Mouse (Mus musculus) neural tube, embryonic 15.5 days (tissue): ENCODE data around the gene Plxna2. TPM values are rescaled to one million over a fixed set of nuclear protein-coding genes. Genes with fewer than 3 reads are reported as not detected.

Experiments used
- ATAC-seq: fragments of 200-750 bp; cut with Nextera tagmentation; 2 replicates; pipeline ENCODE4 v1.8.0; 2017; ENCODE audit warnings: mild to moderate bottlenecking, moderate TSS enrichment, moderate library complexity; ENCODE audit not compliant: low FRiP score
- H3K27ac ChIP-seq: fragments of 300-500 bp; sonication (generic); replicated peaks from 2 replicates; pipeline ENCODE4 v1.5.1; 2015; ENCODE audit warnings: mild to moderate bottlenecking, inconsistent platforms
- H3K27me3 ChIP-seq: fragments of 300-500 bp; sonication (generic); replicated peaks from 2 replicates; pipeline ENCODE4 v1.6.1; 2015; ENCODE audit warnings: inconsistent platforms
- H3K36me3 ChIP-seq: fragments of 300-500 bp; sonication (generic); 2 replicates; pipeline ENCODE4 v1.6.1; 2015; ENCODE audit warnings: inconsistent platforms
- H3K4me1 ChIP-seq: fragments of 300-500 bp; sonication (generic); 2 replicates; pipeline ENCODE4 v1.6.1; 2015; ENCODE audit warnings: inconsistent platforms
- H3K4me2 ChIP-seq: fragments of 300-500 bp; sonication (generic); 2 replicates; pipeline ENCODE4 v1.6.1; 2015; ENCODE audit warnings: inconsistent platforms, mild to moderate bottlenecking, moderate library complexity
- H3K4me3 ChIP-seq: fragments of 300-500 bp; sonication (generic); replicated peaks from 2 replicates; pipeline ENCODE4 v1.5.1; 2015; ENCODE audit warnings: mild to moderate bottlenecking, inconsistent platforms
- H3K9ac ChIP-seq: fragments of 300-500 bp; sonication (generic); replicated peaks from 2 replicates; pipeline ENCODE4 v1.6.1; 2015; ENCODE audit warnings: mild to moderate bottlenecking, inconsistent platforms
- H3K9me3 ChIP-seq: fragments of 300-500 bp; sonication (generic); replicated peaks from 2 replicates; pipeline ENCODE4 v1.6.1; 2016; ENCODE audit warnings: inconsistent platforms
- WGBS: fragments of 180-500 bp; shearing (Covaris S2); methylation state at CpG from one replicate; pipeline ENCODE4 v1.1.7; 2015; ENCODE audit warnings: mixed read lengths; 5-methylcytosine and 5-hydroxymethylcytosine counted together
- polyA plus RNA-seq: library from polyadenylated mRNA; unstranded; fragments of >200 nt; fragmentation: Nextera tagmentation; extraction: Ambion mirVana; gene quantifications from 2 replicates; pipeline ENCODE4 v1.2.1, GENCODE M21; 2015

Gene Plxna2
- polyA plus RNA-seq, 1 experiment from 2014 or later = 42.4 TPM

DNA sequence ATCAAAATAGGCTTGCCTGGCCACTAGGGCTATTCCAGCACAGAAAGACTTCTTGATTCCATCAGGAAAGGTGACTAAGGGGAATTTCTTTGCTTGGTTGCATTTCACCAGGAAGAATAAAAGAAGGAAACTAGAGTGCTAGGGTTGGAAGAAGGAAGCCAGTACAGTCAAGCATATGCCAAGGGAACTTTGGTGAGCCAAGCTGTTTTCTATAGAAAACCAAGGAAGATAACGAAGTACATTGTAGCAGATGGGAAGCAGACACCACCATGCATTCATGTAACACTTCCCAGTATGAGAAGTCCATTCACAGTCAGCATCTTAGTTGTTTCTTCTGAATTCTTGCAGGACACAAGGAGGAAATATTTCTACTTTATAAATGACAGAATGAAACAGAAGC, 5.4 kb upstream of the Plxna2 start:
- Histone ChIP-seq H3K4me2 (no peak overlapping the region), H3K27me3 (no peaks in the 10 kb centered on the region), H3K27ac (no peak overlapping the region), H3K4me3 (no peak overlapping the region), H3K9ac (no peak overlapping the region), H3K36me3 (no peaks in the 10 kb centered on the region), H3K9me3 (no peaks in the 10 kb centered on the region), H3K4me1 (no peaks in the 10 kb centered on the region)
- no peak for ATAC-seq
- WGBS = 78% methylated on average over 1 of the region's 1 CpGs

DNA sequence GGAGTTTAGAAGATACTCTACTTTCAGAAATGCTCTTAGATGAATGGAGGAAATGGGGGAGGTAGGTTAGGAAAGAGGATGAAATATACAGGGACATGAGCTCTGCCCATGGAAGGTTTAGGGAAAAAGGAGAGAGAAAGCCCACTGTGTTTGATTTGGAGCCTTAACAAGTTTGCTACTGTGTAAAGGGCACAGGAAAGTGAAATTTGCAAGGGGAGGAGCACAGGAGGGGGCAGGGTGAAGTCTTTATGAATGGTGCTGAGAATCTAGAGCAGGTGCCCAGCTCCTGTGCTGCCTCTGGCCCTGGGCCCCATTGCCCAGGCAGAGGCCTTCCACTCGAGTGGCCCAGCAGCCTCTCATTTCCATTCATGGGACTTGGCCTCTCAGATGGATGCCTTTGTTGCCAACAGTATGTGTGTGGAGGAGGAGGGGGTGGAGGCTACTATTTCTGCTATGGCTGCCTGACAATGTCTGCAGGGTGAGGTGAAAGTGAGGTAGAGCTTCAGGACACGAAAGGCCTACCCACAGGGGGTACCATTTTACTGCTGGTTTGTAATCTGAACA, 4.7 kb upstream of the Plxna2 start:
- no peaks in the 10 kb centered on the region for H3K27me3 ChIP-seq
- no peak overlapping the region for H3K4me2 ChIP-seq
- H3K36me3 ChIP-seq = no peaks in the 10 kb centered on the region
- no peaks in the 10 kb centered on the region for H3K9me3 ChIP-seq
- no peak overlapping the region for H3K4me3 ChIP-seq
- ATAC-seq = no peak
- WGBS = 17% methylated on average over 2 of the region's 2 CpGs
- H3K27ac ChIP-seq = no peak overlapping the region
- H3K9ac ChIP-seq = no peak overlapping the region
- no peaks in the 10 kb centered on the region for H3K4me1 ChIP-seq

DNA sequence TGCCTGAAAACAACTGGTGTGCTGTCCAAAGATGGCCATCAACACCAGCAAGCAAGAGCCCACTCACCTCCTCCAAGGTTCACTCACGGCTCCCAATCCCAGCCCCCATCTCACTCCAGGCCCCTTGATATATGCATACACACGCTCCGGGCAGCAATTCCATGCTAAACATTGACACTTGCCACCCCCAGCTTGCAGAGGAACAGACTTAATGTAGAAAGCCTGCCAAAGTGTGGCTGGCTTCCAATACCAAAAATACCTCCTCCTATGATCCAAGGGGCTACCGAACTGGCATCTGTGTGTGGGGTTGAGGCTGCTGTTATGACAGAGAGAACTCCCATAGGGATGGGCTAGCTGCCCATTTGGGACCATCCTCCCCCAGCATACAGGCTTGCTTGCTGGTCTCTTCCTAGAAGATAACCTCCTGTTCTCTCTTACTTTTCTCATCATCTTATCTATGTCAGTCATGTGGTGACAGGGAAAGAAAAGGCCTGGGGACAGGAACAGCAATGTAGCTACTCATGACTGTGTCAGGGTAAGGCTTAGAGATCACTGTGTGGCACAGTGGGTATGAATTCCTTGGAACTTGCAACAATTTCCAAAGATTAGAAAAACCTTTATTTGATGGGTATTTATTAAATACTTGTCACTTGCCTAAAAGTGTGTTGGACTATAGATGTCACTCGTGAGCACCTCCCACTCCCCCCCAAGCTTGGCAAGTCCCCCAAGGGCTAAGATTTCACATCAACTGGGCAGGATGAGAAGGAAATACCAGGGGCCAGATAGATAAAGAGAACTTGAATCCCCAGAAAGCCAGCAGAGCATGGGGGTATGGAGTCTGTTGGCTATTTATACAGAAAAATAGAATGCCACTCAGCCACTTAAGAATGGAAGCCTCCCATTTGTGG, 3.8 kb upstream of the Plxna2 start:
- no peak for ATAC-seq
- Histone ChIP-seq H3K27me3 (no peaks in the 10 kb centered on the region), H3K27ac (no peak overlapping the region), H3K9me3 (no peaks in the 10 kb centered on the region), H3K4me1 (no peaks in the 10 kb centered on the region), H3K36me3 (no peaks in the 10 kb centered on the region), H3K4me3 (no peak overlapping the region), H3K4me2 (no peak overlapping the region), H3K9ac (no peak overlapping the region)
- WGBS = 75% methylated on average over 5 of the region's 5 CpGs

- Histone ChIP-seq H3K9me3 (no peaks in the 10 kb centered on the region), H3K9ac (no peak overlapping the region), H3K4me3 (no peak overlapping the region), H3K27ac (no peak overlapping the region), H3K4me2 (no peak overlapping the region), H3K36me3 (no peaks in the 10 kb centered on the region), H3K4me1 (0 out of 2 replicates have a peak, but pooled peaks cover under 1% of the 10 kb centered on the region), H3K27me3 (no peaks in the 10 kb centered on the region)
- ATAC-seq = no peak
- 43% methylated on average over 1 of the region's 1 CpGs for WGBS
Observed at GRCm38 (mm10) chr1:194616136-194616535, 1.9 kb upstream of the Plxna2 start.

DNA sequence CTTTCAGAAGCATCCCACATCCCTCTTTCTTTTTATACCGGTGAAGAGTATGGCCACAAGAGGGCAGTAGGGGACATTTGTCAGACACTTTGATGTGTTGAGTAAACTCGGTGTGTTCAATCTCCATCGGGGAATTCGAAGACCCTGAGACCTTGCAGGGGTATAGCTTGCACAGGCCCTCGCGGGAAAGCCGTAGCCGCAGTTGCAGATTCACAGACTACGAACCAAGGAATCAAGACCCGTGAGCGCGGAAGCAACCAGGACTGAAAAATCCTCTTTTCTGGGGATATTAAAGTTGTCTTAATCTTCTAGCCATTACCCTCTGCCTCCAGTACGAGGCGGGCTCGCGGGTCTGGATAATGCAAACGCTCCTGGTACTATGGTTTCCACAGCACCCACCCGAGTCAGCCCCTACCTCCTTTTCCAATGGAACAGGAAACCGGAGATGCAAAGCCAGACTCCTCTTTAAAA, 858 bp downstream of the Plxna2 start:
- Histone ChIP-seq H3K9me3 (no peaks in the 10 kb centered on the region), H3K4me2 (peak overlapping the region; percentile 76), H3K4me1 (peaks cover 26% of the 10 kb centered on the region), H3K36me3 (no peaks in the 10 kb centered on the region), H3K27ac (peak overlapping the region; percentile 97), H3K9ac (peak overlapping the region; percentile 97), H3K4me3 (peak overlapping the region; percentile 84), H3K27me3 (no peaks in the 10 kb centered on the region)
- 1% methylated on average over 19 of the region's 19 CpGs for WGBS
- peak; percentile 65 for ATAC-seq

DNA sequence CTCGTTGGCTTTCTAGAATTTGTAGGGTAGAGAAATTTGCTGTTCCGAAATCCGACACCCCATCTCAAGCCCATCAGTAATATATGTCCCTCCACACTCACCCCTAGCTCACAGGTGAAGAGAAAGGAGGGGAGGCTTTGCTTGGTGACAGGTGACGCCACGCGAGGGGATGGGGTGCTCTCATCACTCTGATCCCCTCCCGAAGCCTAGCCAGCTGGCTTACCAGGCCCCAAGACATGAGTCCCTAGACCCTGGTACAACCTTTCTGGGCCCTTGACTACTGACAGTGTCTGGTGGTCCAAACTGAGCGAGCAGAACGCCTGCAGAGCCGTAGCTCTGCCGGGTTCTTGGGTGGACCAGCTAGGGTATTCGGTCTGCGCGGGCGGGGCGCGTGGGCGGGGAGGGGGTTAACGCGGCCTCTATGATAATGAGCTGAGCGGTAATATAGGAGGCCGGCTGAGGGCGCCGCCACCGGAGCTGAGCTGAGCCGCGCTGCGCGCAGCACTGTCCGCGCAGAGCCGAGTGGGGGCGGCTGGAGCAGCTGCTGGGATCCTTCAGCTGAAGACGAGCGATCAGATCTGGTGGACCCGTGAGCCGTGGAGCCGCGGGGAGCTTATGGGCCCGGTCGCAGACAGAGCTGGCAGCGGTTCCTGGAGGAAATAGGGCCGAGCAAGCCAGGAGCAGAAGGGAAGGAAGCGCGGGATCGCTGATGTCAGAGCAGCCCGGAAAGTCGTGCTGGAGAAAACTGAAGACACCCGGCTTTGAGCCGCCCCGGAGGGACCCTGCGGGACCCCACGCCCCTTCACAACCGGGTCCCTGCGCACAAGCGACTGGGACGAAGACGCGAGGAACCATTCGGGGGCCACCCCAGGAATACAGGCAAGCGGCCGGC, 1.6 kb downstream of the Plxna2 start:
- Histone ChIP-seq H3K4me1 (peaks cover 34% of the 10 kb centered on the region), H3K9me3 (no peaks in the 10 kb centered on the region), H3K9ac (peak overlapping the region; percentile 97), H3K36me3 (no peaks in the 10 kb centered on the region), H3K4me3 (peak overlapping the region; percentile 84), H3K27ac (peak overlapping the region; percentile 97), H3K4me2 (peak overlapping the region; percentile 76), H3K27me3 (no peaks in the 10 kb centered on the region)
- under 1% methylated on average over 62 of the region's 62 CpGs for WGBS
- ATAC-seq = peak; percentile 94

DNA sequence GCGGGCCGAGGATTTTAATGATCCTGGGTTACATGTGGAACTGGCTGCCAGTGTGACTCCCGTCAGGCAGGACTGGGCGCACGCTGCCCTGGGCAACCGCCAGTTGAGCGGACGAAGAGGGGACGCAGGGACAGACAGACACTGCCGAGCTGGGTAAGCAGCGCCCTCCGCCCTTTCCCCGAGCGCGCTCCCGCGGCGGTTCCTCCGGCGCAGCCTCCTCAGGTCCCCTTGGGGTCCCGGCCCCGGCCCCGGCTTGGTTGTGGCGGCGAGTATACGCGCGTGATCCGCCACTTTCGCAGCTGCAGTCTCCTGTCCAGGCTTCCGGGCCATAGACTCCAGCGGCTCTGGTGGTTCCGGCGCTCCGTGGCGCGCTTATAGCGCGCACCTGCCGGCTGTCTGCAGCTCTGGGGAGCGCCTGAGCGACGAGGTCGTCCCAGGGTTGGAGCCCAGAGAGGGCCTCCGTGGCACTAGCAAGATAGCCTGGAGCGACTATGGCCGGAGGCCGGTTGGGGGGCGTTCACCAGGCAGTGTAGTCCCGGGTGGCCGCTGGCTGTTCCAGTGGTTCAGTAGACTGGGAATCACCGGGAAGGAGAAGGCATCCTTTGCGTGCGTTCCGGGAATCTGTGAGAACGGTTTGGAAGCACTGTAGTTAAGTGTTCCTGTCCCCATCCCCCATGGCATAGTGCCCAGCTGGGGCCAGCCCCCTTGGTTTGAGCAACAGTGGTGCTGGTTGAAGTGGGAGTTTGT, 2.4 kb downstream of the Plxna2 start:
- H3K9ac ChIP-seq = peak overlapping the region; percentile 97
- H3K4me3 ChIP-seq = peak overlapping the region; percentile 84
- peaks cover 42% of the 10 kb centered on the region for H3K4me1 ChIP-seq
- H3K4me2 ChIP-seq = peak overlapping the region; percentile 76
- WGBS = under 1% methylated on average over 55 of the region's 56 CpGs
- H3K36me3 ChIP-seq = no peaks in the 10 kb centered on the region
- H3K27me3 ChIP-seq = no peaks in the 10 kb centered on the region
- ATAC-seq = peak; percentile 42
- H3K27ac ChIP-seq = peak overlapping the region; percentile 97
- no peaks in the 10 kb centered on the region for H3K9me3 ChIP-seq

DNA sequence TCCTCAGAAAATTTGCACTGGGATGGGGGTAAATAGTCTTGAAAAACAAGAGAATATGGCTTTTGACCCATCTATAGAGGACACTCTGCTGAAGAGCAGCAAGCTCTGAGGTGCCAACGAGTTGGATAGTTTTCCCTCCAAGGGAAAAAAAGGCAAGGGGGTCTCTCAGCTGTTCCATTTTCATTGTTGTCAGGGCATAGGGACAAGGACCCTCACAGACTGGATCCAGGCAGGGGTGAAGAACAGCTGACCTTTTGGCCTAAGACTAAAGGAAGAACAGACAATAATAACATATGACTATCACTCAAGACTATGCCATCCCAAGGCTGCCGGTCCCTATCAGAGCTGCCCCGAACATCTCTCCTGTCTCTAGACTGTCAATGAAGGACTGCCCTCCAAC, 4.2 kb downstream of the Plxna2 start:
- 18% methylated on average over 3 of the region's 3 CpGs for WGBS
- ATAC-seq = no peak
- H3K9ac ChIP-seq = peak overlapping the region; percentile 97
- no peaks in the 10 kb centered on the region for H3K27me3 ChIP-seq
- H3K36me3 ChIP-seq = no peaks in the 10 kb centered on the region
- no peaks in the 10 kb centered on the region for H3K9me3 ChIP-seq
- peak overlapping the region; percentile 76 for H3K4me2 ChIP-seq
- peak overlapping the region; percentile 84 for H3K4me3 ChIP-seq
- H3K4me1 ChIP-seq = peaks cover 59% of the 10 kb centered on the region
- H3K27ac ChIP-seq = peak overlapping the region; percentile 97

- Histone ChIP-seq H3K4me3 (peak overlapping the region; percentile 84), H3K9ac (peak overlapping the region; percentile 97), H3K27me3 (no peaks in the 10 kb centered on the region), H3K27ac (peak overlapping the region; percentile 97), H3K36me3 (no peaks in the 10 kb centered on the region), H3K4me1 (peaks cover 65% of the 10 kb centered on the region), H3K4me2 (peak overlapping the region; percentile 76), H3K9me3 (no peaks in the 10 kb centered on the region)
- no peak for ATAC-seq
- 9% methylated on average over 2 of the region's 2 CpGs for WGBS
Observed at GRCm38 (mm10) chr1:194622677-194623076, 4.7 kb downstream of the Plxna2 start.

DNA sequence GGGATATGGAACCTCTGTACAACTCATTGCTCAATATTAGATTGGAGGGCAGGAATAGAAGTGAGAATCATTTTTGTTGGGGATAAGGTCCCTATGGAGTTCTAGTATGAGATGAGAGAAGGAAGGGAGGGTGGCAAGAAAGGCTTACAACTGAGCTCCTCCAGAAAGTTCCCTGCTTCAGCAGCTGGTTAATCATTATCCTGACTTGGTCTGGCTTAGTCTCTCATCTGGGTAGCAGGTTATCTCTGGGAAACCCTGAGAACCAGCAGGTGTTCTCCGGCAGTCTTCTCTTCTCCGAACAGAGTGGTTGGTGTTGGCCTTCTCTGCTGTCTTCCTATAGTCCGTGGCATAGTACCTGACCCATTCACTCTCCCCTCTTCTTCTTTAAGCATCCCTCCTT, 5.6 kb downstream of the Plxna2 start:
- Histone ChIP-seq H3K4me3 (peak overlapping the region; percentile 84), H3K27me3 (no peaks in the 10 kb centered on the region), H3K9me3 (no peaks in the 10 kb centered on the region), H3K4me2 (peak overlapping the region; percentile 76), H3K36me3 (no peaks in the 10 kb centered on the region), H3K9ac (peak overlapping the region; percentile 97), H3K27ac (peak overlapping the region; percentile 97), H3K4me1 (peaks cover 74% of the 10 kb centered on the region)
- 59% methylated on average over 3 of the region's 3 CpGs for WGBS
- ATAC-seq = no peak

GRCm38 (mm10) chr1:194624411-194624810, 6.4 kb downstream of the Plxna2 start:
- peak overlapping the region; percentile 97 for H3K27ac ChIP-seq
- H3K4me1 ChIP-seq = peaks cover 82% of the 10 kb centered on the region
- H3K4me3 ChIP-seq = peak overlapping the region; percentile 84
- 47% methylated on average over 2 of the region's 2 CpGs for WGBS
- peak overlapping the region; percentile 76 for H3K4me2 ChIP-seq
- H3K9ac ChIP-seq = peak overlapping the region; percentile 97
- H3K27me3 ChIP-seq = no peaks in the 10 kb centered on the region
- H3K36me3 ChIP-seq = no peaks in the 10 kb centered on the region
- no peak for ATAC-seq
- H3K9me3 ChIP-seq = no peaks in the 10 kb centered on the region
